Mouse (Mus musculus) kidney, adult 2 months (tissue): ENCODE measurements around the gene Map1b.

Experiments
- CTCF ChIP-seq: fragments of 200-500 bp; conservative IDR thresholded peaks from 2 replicates; pipeline ENCODE4 v1.5.1; 2011; ENCODE audit warnings: low read depth, mild to moderate bottlenecking, control low read depth, low read length, moderate library complexity, mixed read lengths; ENCODE audit not compliant: insufficient read depth, insufficient read length
- POLR2A ChIP-seq: fragments of 200-500 bp; IDR thresholded peaks from one replicate; pipeline ENCODE4 v1.6.1; 2011; ENCODE audit warnings: low read depth, low read length, control low read depth

DNA sequence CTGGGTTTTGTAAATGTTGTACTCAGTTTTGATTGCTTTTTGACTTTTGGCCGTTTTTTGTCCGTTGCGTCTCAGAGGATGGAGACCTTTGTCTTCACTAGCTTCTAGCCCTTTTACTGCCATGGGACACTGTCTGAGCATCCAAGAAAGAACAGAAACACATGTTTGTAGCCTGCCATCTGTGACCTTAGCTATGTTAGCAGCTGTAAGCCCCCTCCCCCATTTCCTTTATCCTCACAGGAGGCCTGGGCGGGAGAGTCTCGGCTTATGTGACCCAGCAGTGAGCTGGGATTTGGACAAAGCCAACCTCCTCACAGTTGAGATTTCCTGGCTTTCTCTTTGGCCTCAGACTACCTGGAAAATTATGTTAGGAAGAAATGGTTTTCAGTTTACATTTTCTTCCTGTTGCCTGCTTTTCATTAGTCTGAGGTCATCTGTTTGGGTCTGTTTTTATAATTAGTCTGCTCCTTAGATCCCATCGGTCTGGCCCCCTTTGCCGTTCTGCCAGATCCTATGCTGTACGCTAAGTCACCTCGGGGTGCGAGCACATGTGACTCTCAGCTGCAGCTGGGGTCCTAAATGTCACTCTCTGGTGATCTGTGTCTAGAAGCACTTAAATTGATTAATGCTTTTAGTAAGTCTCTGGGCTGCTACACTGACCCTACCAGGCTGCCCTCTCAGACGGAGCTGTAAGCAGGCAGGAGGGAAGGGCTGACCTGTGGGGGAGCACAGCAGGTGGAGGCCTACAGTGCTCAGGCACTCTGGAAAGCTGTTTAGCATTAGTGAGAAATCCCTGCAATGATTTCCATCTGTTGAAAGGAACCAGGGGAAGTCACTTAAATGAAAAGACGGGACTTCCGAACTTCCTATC, 102.6 kb downstream of the Map1b start:
- no peak for TF ChIP-seq CTCF
- TF ChIP-seq POLR2A, result no peak
